Mouse (Mus musculus) intestine, embryonic 16.5 days (tissue): ENCODE measurements around the gene 2210016F16Rik. TPM values are rescaled to one million over a fixed set of nuclear protein-coding genes. Genes with fewer than 3 reads are reported as not detected.

Source experiments
- microRNA counts: library from miRNA; unstranded; fragments of <30 nt; microRNA quantifications from one replicate; lab custom pipeline; 2016
- microRNA-seq: library from miRNA; unstranded; fragments of <30 nt; microRNA quantifications from one replicate; pipeline ENCODE4, GENCODE M21; 2016
- polyA plus RNA-seq: library from polyadenylated mRNA; unstranded; fragments of >200 nt; fragmentation: Nextera tagmentation; extraction: Ambion mirVana; gene quantifications from 2 replicates; pipeline ENCODE4 v1.2.1, GENCODE M21; 2015

2210016F16Rik gene
- polyA plus RNA-seq, 1 experiment from 2014 or later = 48.7 TPM

MicroRNA genes within 50 kb of the gene (microRNA counts, 519-probe panel; counts per million panel counts)
- 2,945 counts per million, percentile 74 among the panel's probes with 10 or more counts for microRNA mmu-miR-7a (lab: Ali Mortazavi, UCI)

Small RNAs within 50 kb of the gene (microRNA-seq; reads per million reads assigned to microRNA genes)
- gene Mir7-1 = 254 reads per million, percentile 60 among the genes with 10 or more reads in this experiment

Other genes with a start within 250 kb of the 2210016F16Rik start
- gene Idnk, start 227.6 kb downstream of the 2210016F16Rik start, polyA plus RNA-seq = 53.8 and 54.1 TPM in 2 replicates
- gene Ubqln1, start 169.6 kb downstream of the 2210016F16Rik start, polyA plus RNA-seq = 80.2 and 83.9 TPM in 2 replicates
- 10.0 and 10.9 TPM in 2 replicates for gene Gkap1, start 109.5 kb downstream of the 2210016F16Rik start, polyA plus RNA-seq
- gene Kif27, start 26.1 kb downstream of the 2210016F16Rik start, polyA plus RNA-seq = 0.32 and 0.66 TPM in 2 replicates
- 20.2 and 20.8 TPM in 2 replicates for gene Rmi1, start 17.0 kb upstream of the 2210016F16Rik start, polyA plus RNA-seq
- 1,107 and 1,211 TPM in 2 replicates for gene Hnrnpk, start 18.1 kb upstream of the 2210016F16Rik start, polyA plus RNA-seq
- gene Slc28a3, start 225.7 kb upstream of the 2210016F16Rik start, polyA plus RNA-seq = 0.32 and 0.43 TPM in 2 replicates